In genomic region chr2:28641435-28641941, GRCm38 (mm10) we compare ENCODE assay signal across 8 mouse cellular contexts. TPM values are rescaled to one million over a fixed set of nuclear protein-coding genes. Genes with fewer than 3 reads are reported as not detected.
DNase-seq lines count a peak whose midpoint lies in the region; ATAC-seq and TF ChIP-seq lines count a peak whose summit lies in the region.

No protein-coding gene starts in this region.

- peak overlapping the region; percentile 86 for H3K4me3 ChIP-seq in heart, embryonic 11.5 days (ENCODE audit: low read depth, low read length)
- H3K4me3 ChIP-seq in E14TG2a.4 (replicated peaks; ENCODE audit: low read length) = peak overlapping the region; percentile 98
- peak overlapping the region; percentile 100 for H3K4me3 ChIP-seq in embryonic facial prominence, embryonic 10.5 days
- peak overlapping the region; percentile 99 for H3K4me3 ChIP-seq in intestine, embryonic 16.5 days (ENCODE audit: low read length)
- H3K4me3 ChIP-seq in macrophage (ENCODE audit: inconsistent target) = peak overlapping the region; percentile 57

- peak overlapping the region; percentile 88 for H3K27ac ChIP-seq in heart, embryonic 11.5 days (ENCODE audit: low read depth, low read length)
- peak overlapping the region; percentile 97 for H3K27ac ChIP-seq in embryonic facial prominence, embryonic 10.5 days (replicated peaks)
- H3K27ac ChIP-seq in intestine, embryonic 16.5 days (ENCODE audit: low read length) = peak overlapping the region; percentile 78
- peak overlapping the region; percentile 95 for H3K27ac ChIP-seq in macrophage

- H3K36me3 ChIP-seq in heart, embryonic 11.5 days (ENCODE audit: control insufficient read depth, insufficient read depth, low read length) = no peaks in the 10 kb centered on the region
- H3K36me3 ChIP-seq in E14TG2a.4 (ENCODE audit: insufficient read depth, low read length) (no peaks in the 10 kb centered on the region), macrophage (ENCODE audit: inconsistent target) (no peaks in the 10 kb centered on the region)
- no peaks in the 10 kb centered on the region for H3K36me3 ChIP-seq in embryonic facial prominence, embryonic 10.5 days (replicated peaks)
- no peaks in the 10 kb centered on the region for H3K36me3 ChIP-seq in intestine, embryonic 16.5 days (ENCODE audit: control insufficient read depth, insufficient read depth, low read length)

- no peak for TF ChIP-seq CTCF in E14TG2a.4 (conservative IDR thresholded peaks at IDR 0.05; ENCODE audit: low read length)

- H3K79me2 ChIP-seq in macrophage (ENCODE audit: inconsistent target) = peaks cover 50% of the 10 kb centered on the region

- peak overlapping the region; percentile 89 for H3K4me2 ChIP-seq in heart, embryonic 11.5 days
- H3K4me2 ChIP-seq in intestine, embryonic 16.5 days (ENCODE audit: low read depth, low read length) = peak overlapping the region; percentile 66

- under 1% methylated on average over 42 of the region's 43 CpGs for WGBS in heart, embryonic 11.5 days (ENCODE audit: insufficient replicate concordance)
- 0% methylated on average over 43 of the region's 43 CpGs for WGBS in embryonic facial prominence, embryonic 10.5 days
- WGBS in intestine, embryonic 16.5 days = under 1% methylated on average over 43 of the region's 43 CpGs
- 1% methylated on average over 38 of the region's 43 CpGs for WGBS in macrophage (ENCODE audit: missing documents)

- H3K9me3 ChIP-seq in heart, embryonic 11.5 days (replicated peaks; ENCODE audit: control insufficient read depth, low read length) = no peaks in the 10 kb centered on the region
- H3K9me3 ChIP-seq in E14TG2a.4 (ENCODE audit: low read length) = no peaks in the 10 kb centered on the region
- H3K9me3 ChIP-seq in embryonic facial prominence, embryonic 10.5 days = no peaks in the 10 kb centered on the region
- H3K9me3 ChIP-seq in intestine, embryonic 16.5 days (ENCODE audit: control insufficient read depth, low read length) = no peaks in the 10 kb centered on the region

- peaks cover 17% of the 10 kb centered on the region for H3K4me1 ChIP-seq in heart, embryonic 11.5 days (ENCODE audit: control insufficient read depth, insufficient read depth, low read length)
- peaks cover 44% of the 10 kb centered on the region for H3K4me1 ChIP-seq in E14TG2a.4 (replicated peaks; ENCODE audit: low read depth, low read length)
- H3K4me1 ChIP-seq in embryonic facial prominence, embryonic 10.5 days = peaks cover 50% of the 10 kb centered on the region
- H3K4me1 ChIP-seq in intestine, embryonic 16.5 days (ENCODE audit: control insufficient read depth, insufficient read depth, low read length) = peaks cover 14% of the 10 kb centered on the region

- peak overlapping the region; percentile 87 for H3K9ac ChIP-seq in heart, embryonic 11.5 days (ENCODE audit: low read depth, low read length)
- peak overlapping the region; percentile 95 for H3K9ac ChIP-seq in intestine, embryonic 16.5 days (ENCODE audit: low read depth, low read length)

- ATAC-seq in heart, embryonic 11.5 days (replicated peaks; ENCODE audit: insufficient number of reproducible peaks, low FRiP score, low TSS enrichment) = no peak; the same call in 1 of the 2 replicates
- peak; percentile 66 for ATAC-seq in intestine, embryonic 16.5 days

- no peak for DNase-seq in heart, postnatal 36 days
- no peak for DNase-seq in embryonic facial prominence, embryonic 10.5 days (ENCODE audit: low spot score)
- peak; percentile 17 for DNase-seq in telencephalon, adult 2 months (ENCODE audit: low read depth, low spot score)
- no peak for DNase-seq in thymus, postnatal 4 days

- intact Hi-C loops in heart, postnatal 36 days (cut with DNase I) = no loop called here

- no peaks in the 10 kb centered on the region for H3K27me3 ChIP-seq in heart, embryonic 11.5 days (ENCODE audit: control insufficient read depth, insufficient read depth, low read length)
- peaks cover 3% of the 10 kb centered on the region; the same call in 1 of the 2 replicates for H3K27me3 ChIP-seq in E14TG2a.4 (ENCODE audit: insufficient read depth, low read length)
- no peaks in the 10 kb centered on the region for H3K27me3 ChIP-seq in embryonic facial prominence, embryonic 10.5 days (replicated peaks; ENCODE audit: low read depth, poor library complexity, severe bottlenecking)
- H3K27me3 ChIP-seq in intestine, embryonic 16.5 days (replicated peaks; ENCODE audit: control insufficient read depth, insufficient read depth, low read length) = no peaks in the 10 kb centered on the region

RNA-seq across cellular contexts. Expression of gene Tsc1, which starts 0.5 kb away (rescaled TPM):
- polyA plus RNA-seq in heart, embryonic 11.5 days (2014; fragmentation: Nextera tagmentation; extraction: Ambion mirVana) = 14.2 and 16.2 TPM in 2 replicates
- total RNA-seq in heart, postnatal 36 days (2021) = 10 to 100 TPM; 26.2 to 26.3 TPM
- polyA plus RNA-seq in embryonic facial prominence, embryonic 10.5 days (2016; fragmentation: Nextera tagmentation; extraction: Ambion mirVana) = 21.4 and 23.5 TPM in 2 replicates
- 12.6 and 13.8 TPM in 2 replicates for polyA plus RNA-seq in intestine, embryonic 16.5 days (2015; fragmentation: Nextera tagmentation; extraction: Ambion mirVana)
- 100 to 1,000 TPM in 14 of 26 experiments, 10 to 100 TPM in 12; 56.8 to 198 (median 102) TPM for total RNA-seq in macrophage (2018; cell fraction: chromatin; rRNA removed)
- 10 to 100 TPM; 11.8 to 27.0 (median 17.1) TPM for total RNA-seq in macrophage (2018; cell fraction: cytosol; rRNA removed)
- total RNA-seq in macrophage (2018; cell fraction: nucleus; rRNA removed) = 100 to 1,000 TPM in 3 of 26 experiments, 10 to 100 TPM in 23; 27.5 to 126 (median 50.4) TPM
- polyA plus RNA-seq in macrophage (2018) = 11.4 to 16.4 TPM (median 15.1 TPM) in 3 replicates

RNA-seq across cellular contexts. Expression of gene Gfi1b, which starts 19.7 kb away (rescaled TPM):
- polyA plus RNA-seq in heart, embryonic 11.5 days (2014; fragmentation: Nextera tagmentation; extraction: Ambion mirVana) = 7.6 and 10.9 TPM in 2 replicates
- not detected for total RNA-seq in heart, postnatal 36 days (2021)
- polyA plus RNA-seq in embryonic facial prominence, embryonic 10.5 days (2016; fragmentation: Nextera tagmentation; extraction: Ambion mirVana) = 2.7 and 3.9 TPM in 2 replicates
- polyA plus RNA-seq in intestine, embryonic 16.5 days (2015; fragmentation: Nextera tagmentation; extraction: Ambion mirVana) = 1.1 and 2.5 TPM in 2 replicates
- 1 to 10 TPM in 1 of 26 experiments, under 1 TPM in 2, not detected in 23; 0.37 to 1.1 (median 0.43) TPM for total RNA-seq in macrophage (2018; cell fraction: chromatin; rRNA removed)
- total RNA-seq in macrophage (2018; cell fraction: cytosol; rRNA removed) = 1 to 10 TPM in 2 of 26 experiments, under 1 TPM in 14, not detected in 10; 0.09 to 1.5 (median 0.41) TPM
- 1 to 10 TPM in 2 of 26 experiments, under 1 TPM in 3, not detected in 21; 0.28 to 1.4 (median 0.83) TPM for total RNA-seq in macrophage (2018; cell fraction: nucleus; rRNA removed)
- 0.10 TPM in 1 of 3 replicates, not detected in the others for polyA plus RNA-seq in macrophage (2018)

RNA-seq across cellular contexts. Expression of gene Gtf3c5, which starts 57.9 kb away (rescaled TPM):
- polyA plus RNA-seq in heart, embryonic 11.5 days (2014; fragmentation: Nextera tagmentation; extraction: Ambion mirVana) = 22.5 and 23.3 TPM in 2 replicates
- total RNA-seq in heart, postnatal 36 days (2021) = 10 to 100 TPM in 1 of 2 experiments, 1 to 10 TPM in 1; 9.6 to 11.5 TPM
- polyA plus RNA-seq in embryonic facial prominence, embryonic 10.5 days (2016; fragmentation: Nextera tagmentation; extraction: Ambion mirVana) = 57.9 and 61.4 TPM in 2 replicates
- 27.5 and 32.2 TPM in 2 replicates for polyA plus RNA-seq in intestine, embryonic 16.5 days (2015; fragmentation: Nextera tagmentation; extraction: Ambion mirVana)
- total RNA-seq in macrophage (2018; cell fraction: chromatin; rRNA removed) = 10 to 100 TPM; 12.5 to 34.3 (median 22.0) TPM
- 10 to 100 TPM in 24 of 26 experiments, 1 to 10 TPM in 2; 9.4 to 14.0 (median 11.9) TPM for total RNA-seq in macrophage (2018; cell fraction: cytosol; rRNA removed)
- 10 to 100 TPM in 25 of 26 experiments, 1 to 10 TPM in 1; 8.8 to 26.6 (median 17.7) TPM for total RNA-seq in macrophage (2018; cell fraction: nucleus; rRNA removed)
- polyA plus RNA-seq in macrophage (2018) = 10.4 to 14.6 TPM (median 10.5 TPM) in 3 replicates

RNA-seq across cellular contexts. Expression of gene Spaca9, which starts 58.0 kb away (rescaled TPM):
- 2.4 and 3.0 TPM in 2 replicates for polyA plus RNA-seq in heart, embryonic 11.5 days (2014; fragmentation: Nextera tagmentation; extraction: Ambion mirVana)
- not detected for total RNA-seq in heart, postnatal 36 days (2021)
- polyA plus RNA-seq in embryonic facial prominence, embryonic 10.5 days (2016; fragmentation: Nextera tagmentation; extraction: Ambion mirVana) = 2.6 and 3.2 TPM in 2 replicates
- 0.50 and 1.1 TPM in 2 replicates for polyA plus RNA-seq in intestine, embryonic 16.5 days (2015; fragmentation: Nextera tagmentation; extraction: Ambion mirVana)
- 1 to 10 TPM in 13 of 26 experiments, under 1 TPM in 1, not detected in 12; 0.90 to 6.5 (median 4.1) TPM for total RNA-seq in macrophage (2018; cell fraction: chromatin; rRNA removed)
- total RNA-seq in macrophage (2018; cell fraction: cytosol; rRNA removed) = 10 to 100 TPM; 13.7 to 30.5 (median 21.4) TPM
- total RNA-seq in macrophage (2018; cell fraction: nucleus; rRNA removed) = 1 to 10 TPM in 25 of 26 experiments, not detected in 1; 1.1 to 9.9 (median 4.0) TPM
- polyA plus RNA-seq in macrophage (2018) = 11.7 to 25.3 TPM (median 13.8 TPM) in 3 replicates

RNA-seq across cellular contexts. Expression of gene Ak8, which starts 58.5 kb away (rescaled TPM):
- polyA plus RNA-seq in heart, embryonic 11.5 days (2014; fragmentation: Nextera tagmentation; extraction: Ambion mirVana) = 0.45 and 1.2 TPM in 2 replicates
- not detected for total RNA-seq in heart, postnatal 36 days (2021)
- polyA plus RNA-seq in embryonic facial prominence, embryonic 10.5 days (2016; fragmentation: Nextera tagmentation; extraction: Ambion mirVana) = 0.70 and 1.1 TPM in 2 replicates
- polyA plus RNA-seq in intestine, embryonic 16.5 days (2015; fragmentation: Nextera tagmentation; extraction: Ambion mirVana) = 0.22 and 0.35 TPM in 2 replicates
- 10 to 100 TPM in 19 of 26 experiments, 1 to 10 TPM in 7; 1.3 to 48.3 (median 15.5) TPM for total RNA-seq in macrophage (2018; cell fraction: chromatin; rRNA removed)
- total RNA-seq in macrophage (2018; cell fraction: cytosol; rRNA removed) = 10 to 100 TPM in 20 of 26 experiments, 1 to 10 TPM in 6; 8.2 to 14.8 (median 11.6) TPM
- total RNA-seq in macrophage (2018; cell fraction: nucleus; rRNA removed) = 10 to 100 TPM in 7 of 26 experiments, 1 to 10 TPM in 19; 1.3 to 15.8 (median 6.4) TPM
- 5.3 to 14.5 TPM (median 9.7 TPM) in 3 replicates for polyA plus RNA-seq in macrophage (2018)
